Mouse (Mus musculus): ENCODE measurements around the gene Vsig8.
A peak's percentile ranks its signal among the peaks of the same experiment; 100 is the strongest.

DNA sequence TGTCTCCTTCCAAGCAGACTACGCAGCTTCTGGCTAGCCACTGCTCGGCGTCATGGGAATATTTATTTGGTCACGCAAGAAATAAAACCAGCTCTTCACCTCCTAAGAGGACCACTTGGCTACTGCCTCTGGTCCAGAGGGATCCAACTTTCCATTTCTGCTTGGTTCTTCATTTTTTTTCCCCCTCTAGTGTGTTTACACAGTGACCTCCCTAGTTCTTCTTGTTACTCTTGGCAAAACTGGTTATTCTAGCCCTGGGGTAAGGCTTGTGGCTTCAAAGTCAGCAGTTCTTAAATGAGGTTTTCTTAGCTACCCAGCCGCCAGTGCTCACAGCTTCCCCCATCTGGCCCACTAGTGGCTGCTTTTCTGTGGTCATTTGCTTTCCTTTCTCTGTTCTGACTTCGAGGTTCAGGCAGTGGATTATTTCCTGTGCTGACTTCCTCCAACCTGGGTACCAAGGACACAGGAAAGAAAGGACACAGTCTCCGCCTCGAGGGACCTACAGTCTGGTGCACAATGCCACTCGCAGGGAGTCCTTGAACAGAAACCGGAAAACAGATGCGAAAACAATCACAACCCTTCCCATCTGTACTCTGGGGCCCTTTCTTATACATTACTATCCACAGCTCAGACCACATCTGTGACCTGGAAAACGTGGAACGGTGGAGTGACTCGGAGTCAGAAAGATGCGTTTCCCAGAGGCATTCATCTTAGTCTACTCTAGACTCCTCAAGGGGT is 30.5 kb upstream of the Vsig8 start:
- TF ChIP-seq CTCF (IDR thresholded peaks at IDR 0.05) (peak; percentile 66), EP300 (IDR thresholded peaks at IDR 0.05) (peak; percentile 91)
